Mouse (Mus musculus) G1E (cell line): ENCODE data around the gene Adora2a.

Experiments used
- CTCF ChIP-seq: IDR thresholded peaks from 2 replicates; pipeline ENCODE4 v1.5.1; 2012; ENCODE audit warnings: low read depth, low read length, inconsistent platforms, mixed read lengths
- GATA1 ChIP-seq: IDR thresholded peaks from 2 replicates; pipeline ENCODE4 v1.6.1; 2012; ENCODE audit warnings: borderline replicate concordance, low read length, inconsistent platforms, mixed read lengths
- POLR2AphosphoS5 ChIP-seq: IDR thresholded peaks from 2 replicates; pipeline ENCODE4 v1.6.1; 2012; ENCODE audit warnings: low read depth, low read length, inconsistent platforms; ENCODE audit not compliant: insufficient replicate concordance
- TAL1 ChIP-seq: conservative IDR thresholded peaks from 2 replicates; pipeline ENCODE4 v1.6.1; 2012; ENCODE audit warnings: low read depth, low read length, inconsistent platforms, mixed read lengths

- TF ChIP-seq CTCF: no peak
- no peak for TF ChIP-seq TAL1
- no peak for TF ChIP-seq GATA1
- TF ChIP-seq POLR2AphosphoS5: no peak
Observed at GRCm38 (mm10) chr10:75364796-75365195, 48.1 kb downstream of the Adora2a start.
